Mouse (Mus musculus) CH12.LX (cell line): ENCODE measurements around the gene Cxcl16. TPM values are rescaled to one million over a fixed set of nuclear protein-coding genes. Genes with fewer than 3 reads are reported as not detected.

ENCODE experiments used
- DNase-seq: peaks from one replicate; pipeline ENCODE4 v3.0.0-alpha.2; 2013; ENCODE audit errors: extremely low read depth
- H3K27ac ChIP-seq: 2 replicates; pipeline ENCODE4 v1.5.1; 2012; ENCODE audit warnings: low read depth, mild to moderate bottlenecking, control low read depth, moderate library complexity; ENCODE audit not compliant: insufficient read depth
- H3K27me3 ChIP-seq: replicated peaks from 2 replicates; pipeline ENCODE3; 2012; ENCODE audit warnings: inconsistent platforms
- H3K36me3 ChIP-seq, 2 experiments: replicated peaks in 1 of 2; 2 replicates each; pipeline versions ENCODE3 to v1.6.1; 2012; ENCODE audit warnings: inconsistent platforms in 1 of 2, low read length in 1 of 2, mild to moderate bottlenecking in 1 of 2, mixed read lengths in 1 of 2, moderate library complexity in 1 of 2; ENCODE audit not compliant: control insufficient read depth in 1 of 2, insufficient read depth in 1 of 2
- H3K4me1 ChIP-seq, 2 experiments: 2 replicates each; pipeline ENCODE4 v1.6.1; 2012; ENCODE audit warnings: inconsistent platforms in 1 of 2, moderate library complexity in 1 of 2; ENCODE audit not compliant: insufficient read depth in 2 of 2, control insufficient read depth in 1 of 2
- H3K4me2 ChIP-seq: 2 replicates; pipeline ENCODE4 v1.6.1; 2012; ENCODE audit warnings: low read depth, mild to moderate bottlenecking, control low read depth; ENCODE audit not compliant: poor library complexity, insufficient read depth, severe bottlenecking
- H3K4me3 ChIP-seq, 3 experiments: fragments of 150-350 bp in 1 of 3; sonication (generic) in 1 of 3; replicated peaks in 1 of 3; 2 replicates each; pipeline versions ENCODE3 to v1.5.1; 2011 to 2012; ENCODE audit warnings: low read depth in 2 of 3, low read length in 2 of 3, mild to moderate bottlenecking in 2 of 3, moderate library complexity in 2 of 3, control low read depth in 1 of 3, improper control_type of control experiment in 1 of 3, inconsistent platforms in 1 of 3, mixed read lengths in 1 of 3; ENCODE audit not compliant: poor library complexity in 1 of 3
- H3K79me2 ChIP-seq: replicated peaks from 2 replicates; pipeline ENCODE4 v1.6.1; 2012; ENCODE audit warnings: mild to moderate bottlenecking, moderate library complexity; ENCODE audit not compliant: control insufficient read depth, poor library complexity, insufficient read depth, severe bottlenecking; ENCODE audit errors: extremely low read depth
- H3K9ac ChIP-seq: 2 replicates; pipeline ENCODE4 v1.6.1; 2012; ENCODE audit warnings: low read depth, mild to moderate bottlenecking, control low read depth, moderate library complexity; ENCODE audit not compliant: insufficient read depth
- H3K9me3 ChIP-seq: replicated peaks from 2 replicates; pipeline ENCODE3; 2012; ENCODE audit warnings: low read length, inconsistent platforms, mixed read lengths
- BHLHE40 ChIP-seq: IDR thresholded peaks from 2 replicates; pipeline ENCODE4 v1.6.1; 2011; ENCODE audit warnings: mild to moderate bottlenecking, low read depth, low read length, improper control_type of control experiment
- CHD1 ChIP-seq: IDR thresholded peaks from 2 replicates; pipeline ENCODE4 v1.6.1; 2012; ENCODE audit warnings: low read depth, low read length, improper control_type of control experiment, inconsistent platforms
- CHD2 ChIP-seq: IDR thresholded peaks from 2 replicates; pipeline ENCODE4 v1.6.1; 2011; ENCODE audit warnings: low read length, improper control_type of control experiment
- CTCF ChIP-seq, 2 experiments: IDR thresholded peaks in 1 of 2; conservative IDR thresholded peaks in 1 of 2; 2 replicates each; pipeline ENCODE4 v1.5.1; 2011 to 2012; ENCODE audit warnings: low read depth in 2 of 2, low read length in 2 of 2, improper control_type of control experiment in 1 of 2, inconsistent platforms in 1 of 2, mild to moderate bottlenecking in 1 of 2, moderate library complexity in 1 of 2
- EP300 ChIP-seq: IDR thresholded peaks from 2 replicates; pipeline ENCODE4 v1.6.1; 2011; ENCODE audit warnings: low read length, improper control_type of control experiment
- ETS1 ChIP-seq: conservative IDR thresholded peaks from 2 replicates; pipeline ENCODE4 v1.6.1; 2012; ENCODE audit warnings: low read depth, mild to moderate bottlenecking, inconsistent platforms, low read length, improper control_type of control experiment, moderate library complexity
- GABPA ChIP-seq: IDR thresholded peaks from 2 replicates; pipeline ENCODE4 v1.6.1; 2012; ENCODE audit warnings: low read depth, low read length, improper control_type of control experiment, inconsistent platforms; ENCODE audit not compliant: insufficient replicate concordance
- HCFC1 ChIP-seq: IDR thresholded peaks from 2 replicates; pipeline ENCODE4 v1.6.1; 2012; ENCODE audit warnings: low read depth, mild to moderate bottlenecking, inconsistent platforms, low read length, improper control_type of control experiment
- IRF4 ChIP-seq: IDR thresholded peaks from 2 replicates; pipeline ENCODE4 v1.6.1; 2014; ENCODE audit warnings: low read depth, mild to moderate bottlenecking, inconsistent platforms, low read length, improper control_type of control experiment
- JUN ChIP-seq: IDR thresholded peaks from 2 replicates; pipeline ENCODE4 v1.6.1; 2011; ENCODE audit warnings: low read depth, mild to moderate bottlenecking, low read length, improper control_type of control experiment, moderate library complexity; ENCODE audit not compliant: insufficient read depth
- JUND ChIP-seq: conservative IDR thresholded peaks from 2 replicates; pipeline ENCODE4 v1.6.1; 2011; ENCODE audit warnings: low read depth, low read length, improper control_type of control experiment
- KAT2A ChIP-seq: IDR thresholded peaks from 2 replicates; pipeline ENCODE4 v1.6.1; 2012; ENCODE audit warnings: low read length, improper control_type of control experiment, inconsistent platforms; ENCODE audit not compliant: insufficient replicate concordance
- MAFK ChIP-seq: IDR thresholded peaks from 2 replicates; pipeline ENCODE4 v1.6.1; 2011; ENCODE audit warnings: low read length, improper control_type of control experiment; ENCODE audit not compliant: insufficient replicate concordance
- MAX ChIP-seq: IDR thresholded peaks from 2 replicates; pipeline ENCODE4 v1.6.1; 2011; ENCODE audit warnings: low read length, improper control_type of control experiment
- MAZ ChIP-seq: IDR thresholded peaks from 2 replicates; pipeline ENCODE4 v1.6.1; 2012; ENCODE audit warnings: low read depth, mild to moderate bottlenecking, inconsistent platforms, low read length, improper control_type of control experiment, moderate library complexity
- MEF2A ChIP-seq: IDR thresholded peaks from 2 replicates; pipeline ENCODE4 v1.6.1; 2014; ENCODE audit warnings: low read depth, mild to moderate bottlenecking, inconsistent platforms, low read length, improper control_type of control experiment, borderline replicate concordance
- MYC ChIP-seq: IDR thresholded peaks from 2 replicates; pipeline ENCODE4 v1.6.1; 2011; ENCODE audit warnings: low read depth, mild to moderate bottlenecking, improper control_type of control experiment, low read length
- NELFE ChIP-seq: IDR thresholded peaks from 2 replicates; pipeline ENCODE4 v1.6.1; 2011; ENCODE audit warnings: low read depth, low read length, improper control_type of control experiment
- NRF1 ChIP-seq: IDR thresholded peaks from 2 replicates; pipeline ENCODE4 v1.6.1; 2014; ENCODE audit warnings: low read depth, mild to moderate bottlenecking, inconsistent platforms, low read length, improper control_type of control experiment, moderate library complexity
- PAX5 ChIP-seq: IDR thresholded peaks from 2 replicates; pipeline ENCODE4 v1.6.1; 2012; ENCODE audit warnings: low read length, inconsistent platforms, mixed read lengths
- POLR2A ChIP-seq: IDR thresholded peaks from 2 replicates; pipeline ENCODE4 v1.6.1; 2011; ENCODE audit warnings: low read depth, mild to moderate bottlenecking, improper control_type of control experiment, low read length
- POLR2AphosphoS2 ChIP-seq: IDR thresholded peaks from 2 replicates; pipeline ENCODE4 v1.6.1; 2011; ENCODE audit warnings: low read depth, low read length, improper control_type of control experiment
- RCOR1 ChIP-seq: conservative IDR thresholded peaks from 2 replicates; pipeline ENCODE4 v1.6.1; 2012; ENCODE audit warnings: low read depth, mild to moderate bottlenecking, inconsistent platforms, low read length, improper control_type of control experiment
- SIN3A ChIP-seq: IDR thresholded peaks from 2 replicates; pipeline ENCODE4 v1.6.1; 2012; ENCODE audit warnings: low read length, improper control_type of control experiment, inconsistent platforms
- SMC3 ChIP-seq: IDR thresholded peaks from 2 replicates; pipeline ENCODE4 v1.6.1; 2011; ENCODE audit warnings: low read depth, low read length, improper control_type of control experiment
- TBP ChIP-seq: conservative IDR thresholded peaks from 2 replicates; pipeline ENCODE4 v1.6.1; 2011; ENCODE audit warnings: low read depth, low read length, improper control_type of control experiment
- TCF12 ChIP-seq: IDR thresholded peaks from 2 replicates; pipeline ENCODE4 v1.6.1; 2014; ENCODE audit warnings: low read depth, mild to moderate bottlenecking, inconsistent platforms, low read length, improper control_type of control experiment
- USF1 ChIP-seq: IDR thresholded peaks from 2 replicates; pipeline ENCODE4 v1.6.1; 2014; ENCODE audit warnings: low read depth, mild to moderate bottlenecking, inconsistent platforms, low read length, improper control_type of control experiment
- ZC3H11A ChIP-seq: IDR thresholded peaks from 2 replicates; pipeline ENCODE4 v1.6.1; 2012; ENCODE audit warnings: low read depth, mild to moderate bottlenecking, inconsistent platforms, low read length, improper control_type of control experiment
- ZKSCAN1 ChIP-seq: IDR thresholded peaks from 2 replicates; pipeline ENCODE4 v1.6.1; 2012; ENCODE audit warnings: low read depth, inconsistent platforms, low read length, improper control_type of control experiment, borderline replicate concordance
- ZMIZ1 ChIP-seq: IDR thresholded peaks from 2 replicates; pipeline ENCODE4 v1.6.1; 2012; ENCODE audit warnings: low read depth, mild to moderate bottlenecking, inconsistent platforms, low read length, improper control_type of control experiment
- ZNF384 ChIP-seq: IDR thresholded peaks from 2 replicates; pipeline ENCODE4 v1.6.1; 2012; ENCODE audit warnings: low read depth, low read length, improper control_type of control experiment, inconsistent platforms
- dilution Hi-C: fragments of 300-500 bp; cut with MboI; formaldehyde crosslinking; loops from 2 replicates; pipeline ENCODE4 v1.14.3; 2020; ENCODE audit warnings: low sequenced_read_pairs; ENCODE audit not compliant: extremely low pct_unique_long_range_greater_than_20kb, extremely low pct_ligation_motif_present
- in situ Hi-C: fragments of 300-500 bp; cut with MboI; formaldehyde crosslinking; loops from 3 replicates; pipeline ENCODE4 v1.14.3; 2019; ENCODE audit warnings: low sequenced_read_pairs, low pct_ligation_motif_present, low pct_unique_long_range_greater_than_20kb, mixed read lengths
- polyA plus RNA-seq: library from polyadenylated mRNA; unstranded; fragments of >175 nt; gene quantifications from 2 replicates; pipeline ENCODE4 v1.2.1, GENCODE M21; 2012; ENCODE audit warnings: low read depth; ENCODE audit not compliant: insufficient read length
- total RNA-seq, 2 experiments: library from RNA; depleted of rRNA; stranded (reverse); fragments of 300-350 nt in 1 of 2; fragments of >200 nt in 1 of 2; gene quantifications; 2 replicates each; pipeline ENCODE4 v1.2.3; 2012 to 2014

Cxcl16 gene
- total and polyA plus RNA-seq, 3 experiments, result 0.04 to 0.56 TPM; not detected in 1

DNA sequence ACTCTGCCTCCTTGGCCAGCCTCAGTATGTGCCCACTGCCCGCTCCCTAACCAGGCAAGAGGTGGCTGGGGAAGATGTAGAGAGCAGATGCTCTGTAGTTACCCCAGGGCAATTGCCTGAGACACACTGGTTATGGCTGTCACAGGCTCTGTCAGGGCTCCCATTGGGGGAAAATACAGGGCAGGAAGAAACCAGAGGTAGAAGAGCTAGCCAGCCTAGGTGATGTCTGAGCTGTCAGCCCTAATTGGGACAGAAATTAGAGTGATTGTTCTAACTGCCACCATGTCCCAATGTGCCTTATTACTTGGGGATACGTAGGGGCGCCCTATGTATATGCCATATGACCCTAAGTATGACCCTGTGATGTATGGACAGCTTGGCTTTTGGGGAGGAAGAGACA lies 25.8 kb downstream of the Cxcl16 start:
- peaks cover 9% of the 10 kb centered on the region for H3K79me2 ChIP-seq
- TF ChIP-seq CHD2 (no peak), RCOR1 (no peak), TCF12 (no peak), ZMIZ1 (no peak), IRF4 (no peak), EP300 (no peak), POLR2A (no peak), JUND (no peak)
- H3K4me1 ChIP-seq, result peaks cover 10 to 61% of the 10 kb centered on the region in 2 experiments
- dilution Hi-C loops, result no loop called here
- H3K27me3 ChIP-seq, result no peaks in the 10 kb centered on the region
- H3K4me3 ChIP-seq, result peak overlapping the region in 2 of 3 experiments; percentile 69 to 73
- peaks cover 29 to 48% of the 10 kb centered on the region in 2 experiments for H3K36me3 ChIP-seq
- H3K9me3 ChIP-seq, result no peaks in the 10 kb centered on the region
- no peak overlapping the region for H3K27ac ChIP-seq
- in situ Hi-C loops, result no loop called here
- no peak for DNase-seq
- peak overlapping the region; percentile 75 for H3K4me2 ChIP-seq
- peak overlapping the region; percentile 68 for H3K9ac ChIP-seq

DNA sequence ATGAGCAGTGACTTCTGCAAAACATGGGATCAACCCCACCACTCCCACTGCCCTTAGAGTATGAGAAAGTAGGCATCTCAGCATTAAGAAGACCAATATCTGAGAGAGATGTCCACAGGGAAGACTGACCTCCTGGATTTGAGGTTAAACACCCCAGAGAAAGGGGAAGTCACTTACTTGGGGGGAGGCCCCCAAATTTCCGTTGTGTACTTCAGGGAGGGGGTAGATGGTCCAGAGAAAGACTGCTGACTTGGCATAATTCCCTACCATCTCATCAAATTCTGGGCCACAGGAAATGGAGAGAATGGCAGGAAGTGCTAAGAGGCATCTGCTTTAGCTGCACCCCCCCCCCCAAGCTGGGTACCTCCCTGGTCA lies 26.2 kb downstream of the Cxcl16 start:
- in situ Hi-C loops (no loop called here), dilution Hi-C loops (no loop called here)
- peak overlapping the region; percentile 69 to 87 (median 73) for H3K4me3 ChIP-seq
- H3K4me2 ChIP-seq, result peak overlapping the region; percentile 75
- peaks cover 10 to 61% of the 10 kb centered on the region in 2 experiments for H3K4me1 ChIP-seq
- H3K9ac ChIP-seq, result peak overlapping the region; percentile 68
- H3K27me3 ChIP-seq, result no peaks in the 10 kb centered on the region
- H3K36me3 ChIP-seq, result peaks cover 27 to 45% of the 10 kb centered on the region in 2 experiments
- peaks cover 9% of the 10 kb centered on the region for H3K79me2 ChIP-seq
- TF ChIP-seq RCOR1 (0 out of 2 replicates have a peak, but pooled peaks have one; percentile 45), MAX (0 out of 2 replicates have a peak, but pooled peaks have one; percentile 34), ZKSCAN1 (no peak), HCFC1 (no peak), POLR2AphosphoS2 (no peak), CHD2 (peak; percentile 40; the same call in 1 of the 2 replicates), JUN (no peak), MAZ (0 out of 2 replicates have a peak, but pooled peaks have one; percentile 50), ETS1 (peak; percentile 54; the same call in 1 of the 2 replicates), TBP (no peak), BHLHE40 (peak; percentile 31; the same call in 1 of the 2 replicates), SIN3A (no peak), MYC (no peak), KAT2A (no peak), NELFE (no peak), ZC3H11A (no peak), ZMIZ1 (no peak), USF1 (no peak), PAX5 (no peak), JUND (no peak), MAFK (peak; percentile 99), CTCF (conservative IDR thresholded peaks at IDR 0.05 in 1 of 2, IDR thresholded peaks at IDR 0.05 in 1 of 2; ENCODE audit: low read depth in 2 of 2, low read length in 2 of 2) (no peak), MEF2A (no peak), CHD1 (no peak), TCF12 (no peak), SMC3 (no peak), NRF1 (peak; percentile 38; the same call in 1 of the 2 replicates), IRF4 (peak; percentile 42; the same call in 1 of the 2 replicates), ZNF384 (no peak), EP300 (peak; percentile 73), GABPA (no peak)
- no peak overlapping the region for H3K27ac ChIP-seq
- DNase-seq, result peak; percentile 48
- no peaks in the 10 kb centered on the region for H3K9me3 ChIP-seq
